Mouse (Mus musculus): ENCODE results near the gene Tomm40.
A peak's percentile ranks its signal among the peaks of the same experiment; 100 is the strongest.

Tomm40 gene

DNA sequence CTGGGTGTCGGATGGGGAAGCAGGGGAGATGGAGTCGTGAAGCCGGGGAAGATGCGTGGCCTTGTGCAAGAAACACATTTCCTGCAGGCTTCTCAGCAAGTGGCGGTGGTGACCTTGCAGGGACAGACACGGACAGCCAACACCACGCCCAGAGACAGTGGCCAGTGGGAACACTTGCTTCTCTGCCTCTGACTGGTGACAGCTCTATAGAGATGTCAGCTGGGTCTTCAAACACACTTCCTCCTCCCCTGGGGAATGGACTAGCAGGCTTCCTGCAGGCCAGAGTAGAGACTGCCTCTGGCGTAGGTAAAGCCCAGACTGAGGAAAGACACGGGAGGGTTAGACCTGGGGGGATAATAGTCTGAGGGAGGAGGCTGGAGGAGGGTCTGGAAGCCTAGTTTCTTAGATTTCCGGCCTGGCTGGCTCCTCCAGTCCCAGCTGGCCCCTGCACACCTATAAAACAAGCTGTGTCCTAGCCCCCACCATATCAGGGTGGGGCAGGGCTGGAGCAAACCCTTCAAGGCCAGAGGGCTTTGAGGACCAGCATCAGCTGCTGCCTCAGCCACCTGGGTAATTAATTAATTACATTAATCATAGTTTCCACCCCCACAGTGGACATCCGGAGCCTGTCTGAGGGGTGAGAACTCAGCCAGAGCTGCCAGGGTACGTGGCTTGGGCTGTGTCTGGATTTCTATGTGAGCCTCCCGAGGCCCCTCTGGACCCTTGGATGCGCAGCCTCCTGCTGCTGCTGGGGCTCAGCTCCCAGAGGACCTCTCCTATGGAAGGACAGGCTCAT, 29.6 kb upstream of the Tomm40 start:
- peak; percentile 33 for DNase-seq (ENCODE audit: low spot score)

GRCm38 (mm10) chr7:19743791-19744190, 28.6 kb upstream of the Tomm40 start:
- no peak for DNase-seq (ENCODE audit: low spot score)

DNA sequence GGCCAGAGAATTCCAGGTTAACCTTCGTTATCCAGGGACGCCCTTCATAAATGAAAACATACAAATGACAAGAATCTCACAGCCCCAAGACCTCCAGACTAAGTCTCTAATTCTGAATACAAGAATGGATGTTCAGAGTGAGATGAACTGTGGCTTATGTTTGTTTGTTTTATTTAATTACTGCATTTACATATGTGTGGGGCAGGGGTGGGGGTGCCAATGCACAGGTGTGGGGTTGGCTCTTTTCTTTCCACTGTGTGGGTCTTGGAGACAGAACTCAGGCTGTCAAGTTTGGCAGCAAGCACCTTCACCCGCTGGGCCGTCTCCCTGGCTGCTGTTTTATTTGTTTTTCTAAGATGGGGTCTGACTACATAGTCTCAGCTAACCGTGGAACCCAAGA, 27.2 kb upstream of the Tomm40 start:
- no peak for DNase-seq (ENCODE audit: low spot score)

- peak; percentile 76 for DNase-seq (ENCODE audit: low spot score)
Observed at GRCm38 (mm10) chr7:19741329-19742031, 26.2 kb upstream of the Tomm40 start.

DNA sequence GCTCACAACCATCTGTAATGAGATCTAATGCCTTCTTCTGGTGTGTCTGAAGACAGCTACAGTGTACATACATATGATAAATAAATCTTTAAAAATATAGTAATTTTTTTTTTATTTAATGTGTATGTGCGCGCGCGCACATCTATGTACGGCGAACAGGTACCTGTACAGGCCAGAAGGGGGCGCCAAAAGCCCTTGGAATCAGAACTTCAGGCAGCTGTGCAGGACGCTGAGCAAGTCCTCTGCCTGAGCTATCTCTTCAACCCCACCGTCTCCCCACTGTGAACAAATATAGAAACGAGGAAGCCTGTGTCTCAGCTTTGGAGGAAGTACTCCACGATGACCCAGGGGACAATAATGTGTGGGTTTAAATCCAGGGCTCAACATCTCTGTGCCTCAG, 25.0 kb upstream of the Tomm40 start:
- no peak for DNase-seq (ENCODE audit: low spot score)

- DNase-seq (ENCODE audit: low spot score): no peak
Observed at GRCm38 (mm10) chr7:19738771-19739170, 23.5 kb upstream of the Tomm40 start.

- DNase-seq (ENCODE audit: low spot score): no peak
Observed at GRCm38 (mm10) chr7:19736389-19737057, 21.3 kb upstream of the Tomm40 start.

DNA sequence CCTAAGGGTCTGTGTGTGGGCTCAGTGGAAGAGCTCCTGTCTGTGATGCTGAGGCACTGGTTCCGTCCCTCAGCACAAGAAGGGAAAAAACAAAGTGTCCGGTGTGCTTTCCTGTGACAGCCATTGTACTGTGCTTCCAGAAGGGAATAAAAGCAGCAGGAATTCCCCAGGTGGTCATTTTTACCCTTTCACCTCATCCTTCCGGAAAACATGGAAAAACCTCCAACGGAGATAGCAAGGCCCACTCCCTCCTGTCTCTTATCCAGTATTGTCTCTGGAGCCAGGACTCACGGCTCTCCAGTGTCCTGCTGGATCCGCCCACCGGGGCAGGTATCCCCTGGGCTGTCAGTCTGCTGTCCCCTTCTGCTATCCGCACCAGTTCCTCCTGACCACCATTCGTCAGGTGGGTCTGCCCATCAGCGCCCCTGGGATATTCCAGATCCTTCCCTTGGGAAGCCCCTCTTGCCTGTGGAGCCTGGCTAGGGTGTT, 19.0 kb upstream of the Tomm40 start:
- DNase-seq (ENCODE audit: low spot score): no peak

DNA sequence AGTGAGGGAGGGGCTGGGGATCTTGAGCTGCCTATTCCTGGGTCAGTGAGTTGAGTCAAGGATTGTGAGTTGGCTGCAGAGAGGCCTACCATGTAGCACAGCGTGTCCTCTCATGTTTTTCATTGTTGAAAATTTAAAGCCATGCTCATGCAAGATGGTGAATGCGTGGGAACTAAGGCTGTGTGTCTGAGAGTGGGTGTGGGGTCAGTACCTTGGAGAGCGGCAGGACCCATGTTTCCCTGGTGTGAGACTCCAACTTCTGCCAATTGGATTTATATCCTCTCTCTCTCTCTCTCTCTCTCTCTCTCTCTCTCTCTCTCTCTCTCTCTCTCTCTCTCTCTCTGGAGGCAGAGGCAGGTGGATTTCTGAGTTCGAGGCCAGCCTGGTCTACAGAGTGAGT, 11.3 kb upstream of the Tomm40 start:
- no peak for DNase-seq (ENCODE audit: low spot score)

DNA sequence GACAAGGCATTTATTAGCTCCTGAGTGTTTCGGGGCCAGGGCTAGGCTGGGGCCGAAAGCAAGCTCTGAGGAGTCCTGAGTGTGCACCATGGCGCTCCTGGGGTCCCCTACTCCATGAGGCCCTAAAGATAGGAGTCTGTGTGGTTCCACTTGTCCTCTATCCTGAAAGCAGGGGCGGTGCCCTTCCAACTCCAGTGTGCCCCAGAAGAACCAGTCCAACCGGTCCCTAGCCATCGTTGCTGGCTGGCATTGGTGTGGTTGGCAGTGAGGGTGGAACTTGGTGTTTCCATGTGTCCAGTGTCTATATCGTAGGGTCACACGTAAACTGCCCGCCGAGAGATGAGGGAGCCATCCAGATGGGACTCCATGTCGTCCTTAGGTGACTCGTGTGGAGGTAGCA, 8.9 kb upstream of the Tomm40 start:
- no peak for DNase-seq (ENCODE audit: low spot score)

DNA sequence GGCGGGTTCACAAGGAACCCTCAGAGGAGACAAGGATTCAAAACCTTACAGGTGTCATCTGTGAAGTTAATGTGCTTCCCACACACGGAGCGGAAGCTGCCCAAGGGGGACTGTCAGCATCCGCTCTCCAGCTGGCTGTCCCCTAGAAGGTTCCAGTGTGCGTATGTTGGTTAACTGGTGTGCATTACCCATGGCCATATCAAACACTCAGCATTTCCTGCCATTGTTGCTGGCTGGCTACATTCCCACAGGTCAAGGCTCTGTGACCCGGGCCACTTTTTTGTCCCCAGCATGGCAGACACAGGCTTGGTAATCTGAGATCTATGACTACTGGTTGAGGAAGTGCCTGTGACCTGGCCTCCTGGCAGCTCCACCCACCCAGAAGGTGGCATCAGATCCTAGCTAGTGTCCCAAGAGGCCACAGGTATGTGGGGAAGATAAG, 7.5 kb upstream of the Tomm40 start:
- DNase-seq (ENCODE audit: low spot score): peak; percentile 28

- no peak for DNase-seq (ENCODE audit: low spot score)
Observed at GRCm38 (mm10) chr7:19719200-19719599, 4.0 kb upstream of the Tomm40 start.

DNA sequence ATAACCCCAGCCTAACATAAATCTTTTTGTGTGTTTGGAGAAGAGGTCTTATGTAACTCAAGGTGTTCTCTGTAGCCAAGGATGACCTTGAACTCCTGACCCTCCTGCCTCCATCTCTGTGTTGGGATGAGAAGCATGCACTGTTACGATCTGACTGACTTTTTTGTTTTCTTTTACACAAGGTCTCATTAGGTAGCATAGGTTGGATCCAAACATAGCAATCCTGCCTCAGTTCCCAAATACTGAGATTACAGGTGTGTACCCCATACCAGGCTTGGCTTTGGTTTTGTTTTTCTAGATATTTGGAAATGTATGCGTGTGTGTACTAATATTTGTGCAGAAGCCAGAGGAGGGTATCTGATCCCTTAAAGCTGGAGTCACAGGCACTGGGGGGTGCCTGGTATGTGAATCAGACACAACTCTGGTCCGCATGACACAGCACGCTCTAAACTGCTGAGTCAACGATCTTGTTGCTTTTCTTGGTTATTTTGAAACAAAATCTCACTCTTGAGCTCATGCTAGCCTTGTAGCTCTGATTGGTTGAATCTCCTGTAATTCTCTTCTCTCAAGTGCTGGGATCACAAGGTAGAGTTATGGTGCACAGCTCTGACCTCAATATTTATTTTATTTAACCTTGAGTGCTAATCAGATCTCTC, 3.2 kb upstream of the Tomm40 start:
- no peak for DNase-seq (ENCODE audit: low spot score)

- DNase-seq (ENCODE audit: low spot score): no peak
Observed at GRCm38 (mm10) chr7:19717346-19717745, 2.1 kb upstream of the Tomm40 start.

DNA sequence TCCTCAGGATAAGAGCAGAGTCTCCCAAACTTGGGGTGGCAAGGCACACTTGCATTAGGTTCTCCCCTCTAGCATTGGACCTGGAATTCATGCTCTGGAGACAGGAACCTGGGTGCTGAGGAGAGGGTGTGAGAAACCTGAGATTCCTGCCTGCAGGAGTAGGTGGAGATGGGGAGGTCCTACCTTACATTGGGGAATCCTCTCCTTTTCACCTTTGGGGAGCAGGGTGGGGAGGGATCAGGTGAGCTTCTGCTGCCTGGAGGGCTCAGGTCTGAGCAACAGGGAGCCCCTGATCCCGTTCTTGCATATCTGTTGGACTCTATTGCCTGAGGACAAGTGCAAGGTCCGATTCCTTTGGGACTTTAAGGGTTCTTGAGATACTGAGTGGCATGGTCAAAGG, 1.6 kb upstream of the Tomm40 start:
- no peak for DNase-seq (ENCODE audit: low spot score)

- DNase-seq (ENCODE audit: low spot score): no peak
Observed at GRCm38 (mm10) chr7:19716055-19716682, 931 bp upstream of the Tomm40 start.

DNA sequence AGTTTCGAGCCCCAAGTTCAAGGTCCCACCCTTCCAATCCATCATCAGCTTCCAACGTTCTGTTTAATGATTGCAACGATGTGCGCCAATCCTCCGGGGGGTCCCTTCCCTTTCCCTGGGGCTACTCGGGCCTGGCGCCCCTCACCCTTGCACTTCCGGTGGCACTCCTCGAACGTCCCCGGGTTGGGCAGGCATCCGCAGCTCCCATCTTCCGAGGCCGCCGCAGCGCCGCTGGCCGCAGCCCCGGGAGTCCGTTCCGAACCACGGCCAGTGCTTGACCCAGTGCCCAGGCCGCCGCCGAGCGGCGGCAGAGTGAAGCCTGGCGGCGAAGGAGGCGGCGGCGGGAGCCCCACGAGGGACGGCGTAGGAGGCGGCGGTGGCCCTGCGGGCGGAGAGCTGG, 402 bp downstream of the Tomm40 start:
- peak; percentile 30 for DNase-seq (ENCODE audit: low spot score)

DNA sequence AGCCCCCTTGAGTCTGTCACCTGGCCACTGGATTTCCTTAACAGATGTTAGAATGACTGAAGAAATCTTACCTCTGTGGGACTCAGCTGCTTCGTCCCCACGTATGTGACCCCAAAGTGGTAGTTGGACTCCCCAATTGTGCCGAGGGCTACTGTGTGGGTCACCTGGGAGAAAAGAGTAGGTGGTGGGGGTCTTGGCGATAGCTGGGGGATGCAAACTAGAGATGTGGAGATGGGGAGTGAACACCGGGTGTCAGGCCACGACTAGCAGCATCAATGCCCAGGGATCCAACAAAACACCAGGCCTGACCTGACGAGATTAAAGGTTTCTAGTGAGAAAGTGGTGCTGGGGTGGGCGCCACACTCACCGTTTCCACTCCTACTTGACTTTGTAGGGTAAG, 1.6 kb downstream of the Tomm40 start:
- DNase-seq (ENCODE audit: low spot score): no peak

DNA sequence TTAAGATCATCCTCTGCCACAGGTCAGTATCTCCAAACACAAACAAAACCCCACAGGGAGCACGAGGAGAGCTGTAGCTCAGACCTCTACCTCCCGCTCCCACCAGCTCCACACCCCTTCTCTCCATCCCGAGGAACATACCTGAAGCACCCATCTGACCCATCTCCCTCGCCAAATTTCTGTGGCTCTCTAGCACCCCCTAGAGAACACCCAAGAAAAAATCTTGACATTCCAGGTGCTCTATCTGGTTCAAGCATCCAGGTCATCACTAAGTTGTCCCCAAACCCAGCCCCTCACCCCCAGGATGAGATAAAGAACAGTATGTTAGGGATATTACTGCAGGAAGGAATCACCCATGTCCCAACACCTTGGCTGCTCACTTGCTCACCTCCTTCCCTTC, 2.0 kb downstream of the Tomm40 start:
- DNase-seq (ENCODE audit: low spot score): no peak

GRCm38 (mm10) chr7:19712414-19712813, 2.8 kb downstream of the Tomm40 start:
- peak; percentile 42 for DNase-seq (ENCODE audit: low spot score)

DNA sequence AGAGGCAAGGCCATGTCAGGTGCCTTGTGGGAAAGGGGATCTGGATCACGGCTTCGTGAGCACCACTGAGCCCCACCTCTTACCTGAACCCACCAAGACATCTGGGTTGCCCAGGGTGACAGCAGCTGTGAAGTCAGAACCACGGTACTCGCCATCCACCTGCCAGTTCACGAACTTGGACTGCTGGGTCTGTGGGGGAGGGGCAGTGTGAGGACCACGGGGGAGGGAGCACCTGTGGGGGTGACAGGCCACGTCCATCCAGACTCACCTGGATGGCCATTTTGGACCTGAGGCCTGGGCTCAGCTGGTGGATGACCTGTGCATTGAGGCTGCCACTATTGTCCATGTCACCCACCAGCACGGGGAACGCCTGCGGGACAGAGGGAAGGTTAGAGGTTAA, 4.6 kb downstream of the Tomm40 start:
- no peak for DNase-seq (ENCODE audit: low spot score)

- no peak for DNase-seq (ENCODE audit: low spot score)
Observed at GRCm38 (mm10) chr7:19705271-19705670, 10.0 kb downstream of the Tomm40 start.
